Mouse (Mus musculus): ENCODE measurements around the gene Cdkl4. TPM values are rescaled to one million over a fixed set of nuclear protein-coding genes. Genes with fewer than 3 reads are reported as not detected.

The Cdkl4 gene
- total RNA-seq, 1 experiment from 2014 or later: not detected

DNA sequence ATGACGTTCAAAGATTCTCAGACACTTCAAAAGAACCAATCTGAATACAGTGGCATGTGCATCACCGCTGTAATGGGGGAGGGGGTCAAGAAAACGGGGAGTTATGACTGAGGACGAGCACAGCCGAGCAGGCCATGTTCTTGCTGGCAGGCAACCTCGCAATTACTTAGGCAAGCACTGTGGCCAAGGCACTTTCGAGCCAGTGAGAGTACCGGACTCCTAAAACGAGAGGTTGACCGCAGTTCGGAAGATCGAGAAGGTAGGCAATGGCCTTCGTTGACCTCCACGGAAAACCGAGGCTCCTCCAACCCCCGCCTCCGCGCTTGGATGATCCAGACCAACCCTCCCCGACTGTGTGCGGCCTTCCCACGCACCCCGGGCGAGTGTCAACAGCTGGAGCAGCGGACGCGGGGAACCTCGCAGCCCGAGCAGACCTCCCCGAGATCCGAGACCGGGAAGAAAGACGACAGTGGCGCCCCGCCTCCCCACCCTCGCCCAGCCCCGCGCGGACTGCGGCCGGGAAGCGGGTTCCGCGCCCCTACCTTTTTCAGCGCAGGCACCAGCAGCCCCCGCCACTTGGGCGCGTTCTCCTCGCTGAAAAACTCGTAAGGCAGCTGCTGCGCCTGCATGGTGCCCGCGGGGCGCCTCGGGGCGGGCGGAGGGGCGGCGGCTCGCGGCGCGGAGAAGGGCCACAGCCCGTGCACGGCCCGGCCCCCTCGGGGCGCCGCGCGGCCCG, 98.2 kb downstream of the Cdkl4 start:
- peak; percentile 69 for DNase-seq

DNA sequence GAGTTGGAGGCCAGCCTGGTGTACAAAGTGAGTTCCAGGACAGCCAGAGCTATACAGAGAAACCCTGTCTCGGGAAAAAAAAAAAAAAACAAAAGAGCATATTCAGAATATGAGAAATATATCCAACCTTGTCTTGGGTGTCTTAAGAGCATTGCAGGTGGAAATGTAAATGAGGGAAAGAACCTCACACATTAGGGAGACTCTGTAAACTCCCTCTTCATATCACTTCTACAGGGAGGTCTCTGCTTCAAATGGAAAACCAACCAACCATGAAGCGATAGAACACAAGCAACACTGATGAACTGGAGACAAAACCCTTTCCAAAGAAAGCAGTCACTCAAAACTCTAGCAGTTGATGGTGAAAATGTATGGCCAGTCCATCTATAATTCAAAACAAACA, 99.9 kb downstream of the Cdkl4 start:
- no peak for DNase-seq

DNA sequence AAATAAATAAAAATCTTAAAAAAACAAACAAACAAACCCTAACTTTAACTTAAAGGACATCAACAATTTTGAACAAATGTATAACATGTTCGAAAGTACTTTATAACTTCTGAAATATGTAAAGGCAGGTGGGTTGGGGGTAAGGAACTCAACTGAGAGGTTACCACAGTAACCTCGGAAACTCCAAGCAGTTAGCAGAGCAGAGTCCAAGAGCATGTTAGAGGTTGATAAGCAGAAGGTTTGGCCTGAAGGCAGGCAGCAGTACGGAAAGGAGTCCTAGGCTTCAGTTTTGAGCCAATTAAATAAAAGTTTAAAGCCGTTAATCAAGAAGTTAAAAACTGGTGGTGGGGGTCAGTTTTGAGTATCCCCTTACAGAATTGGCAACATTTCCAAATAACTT, 101.1 kb downstream of the Cdkl4 start:
- no peak for DNase-seq

Other genes with a start within 250 kb of the Cdkl4 start
- not detected in 2 replicates for gene Gm10190, start 204.3 kb downstream of the Cdkl4 start, total RNA-seq (2021)
- 30.3 and 30.9 TPM in 2 replicates for gene Sos1, start 97.4 kb downstream of the Cdkl4 start, total RNA-seq (2021)
- 41.9 and 47.6 TPM in 2 replicates for gene Map4k3, start 150.7 kb upstream of the Cdkl4 start, total RNA-seq (2021)

Measured in adrenal gland, postnatal 25 days (tissue).